Mouse (Mus musculus): Measurements from ENCODE around the gene Donson. TPM values are rescaled to one million over a fixed set of nuclear protein-coding genes. Genes with fewer than 3 reads are reported as not detected.

Gene Donson
- total RNA-seq, 2 experiments from 2014 or later = 7.5 to 7.8 TPM

- DNase-seq (ENCODE audit: low spot score in 2 of 2) = peak in 1 of 2 experiments; percentile 19
Observed at GRCm38 (mm10) chr16:91645995-91646602, 42.5 kb downstream of the Donson start.

GRCm38 (mm10) chr16:91645420-91645819 lies 43.1 kb downstream of the Donson start:
- DNase-seq (ENCODE audit: low spot score in 2 of 2) = peak in 1 of 2 experiments; percentile 4

GRCm38 (mm10) chr16:91644901-91645300 lies 43.7 kb downstream of the Donson start:
- peak in 1 of 2 experiments; percentile 5 for DNase-seq (ENCODE audit: low spot score in 2 of 2)

GRCm38 (mm10) chr16:91640171-91640570 lies 48.4 kb downstream of the Donson start:
- no peak for DNase-seq (ENCODE audit: low spot score in 2 of 2)

GRCm38 (mm10) chr16:91639636-91640035 lies 48.9 kb downstream of the Donson start:
- DNase-seq (ENCODE audit: low spot score in 2 of 2) = no peak

GRCm38 (mm10) chr16:91639161-91639560 lies 49.4 kb downstream of the Donson start:
- DNase-seq (ENCODE audit: low spot score in 2 of 2) = no peak

GRCm38 (mm10) chr16:91633641-91634040 lies 54.9 kb downstream of the Donson start:
- DNase-seq (ENCODE audit: low spot score in 2 of 2) = no peak

GRCm38 (mm10) chr16:91632940-91633339 lies 55.6 kb downstream of the Donson start:
- DNase-seq (ENCODE audit: low spot score in 2 of 2) = no peak

- peak in 1 of 2 experiments; percentile 48 for DNase-seq (ENCODE audit: low spot score in 2 of 2)
Observed at GRCm38 (mm10) chr16:91632439-91632838, 56.1 kb downstream of the Donson start.

GRCm38 (mm10) chr16:91630584-91630983 lies 58.0 kb downstream of the Donson start:
- no peak for DNase-seq (ENCODE audit: low spot score in 2 of 2)

- no peak for DNase-seq (ENCODE audit: low spot score in 2 of 2)
Observed at GRCm38 (mm10) chr16:91629749-91630148, 58.8 kb downstream of the Donson start.

GRCm38 (mm10) chr16:91628673-91629072 lies 59.9 kb downstream of the Donson start:
- DNase-seq (ENCODE audit: low spot score in 2 of 2) = no peak

GRCm38 (mm10) chr16:91627831-91628230 lies 60.7 kb downstream of the Donson start:
- no peak for DNase-seq (ENCODE audit: low spot score in 2 of 2)

Other genes with a start within 250 kb of the Donson start
- gene Ifnar1, start 203.5 kb downstream of the Donson start, total RNA-seq (2021) = 10 to 100 TPM; 53.5 to 55.4 TPM
- 10 to 100 TPM; 20.2 to 27.6 TPM for gene Ifngr2, start 141.7 kb downstream of the Donson start, total RNA-seq (2021)
- 10 to 100 TPM; 60.2 to 73.8 TPM for gene Tmem50b, start 91.0 kb downstream of the Donson start, total RNA-seq (2021)
- gene Dnajc28, start 69.7 kb downstream of the Donson start, total RNA-seq (2021) = 10 to 100 TPM; 10.4 to 10.8 TPM
- gene Gart, start 41.8 kb downstream of the Donson start, total RNA-seq (2021) = 100 to 1,000 TPM in 1 of 2 experiments, 10 to 100 TPM in 1; 86.9 to 108 TPM
- 100 to 1,000 TPM; 215 to 253 TPM for gene Son, start 41.3 kb downstream of the Donson start, total RNA-seq (2021)
- gene Cryzl1, start 40.2 kb upstream of the Donson start, total RNA-seq (2021) = 10 to 100 TPM; 45.9 TPM
- gene Itsn1, start 40.5 kb upstream of the Donson start, total RNA-seq (2021) = 10 to 100 TPM; 36.5 to 49.3 TPM